Mouse (Mus musculus): ENCODE measurements around the gene Zfpl1. TPM values are rescaled to one million over a fixed set of nuclear protein-coding genes. Genes with fewer than 3 reads are reported as not detected.

Gene Zfpl1
- polyA plus RNA-seq, 1 experiment from 2014 or later: 16.9 TPM

DNA sequence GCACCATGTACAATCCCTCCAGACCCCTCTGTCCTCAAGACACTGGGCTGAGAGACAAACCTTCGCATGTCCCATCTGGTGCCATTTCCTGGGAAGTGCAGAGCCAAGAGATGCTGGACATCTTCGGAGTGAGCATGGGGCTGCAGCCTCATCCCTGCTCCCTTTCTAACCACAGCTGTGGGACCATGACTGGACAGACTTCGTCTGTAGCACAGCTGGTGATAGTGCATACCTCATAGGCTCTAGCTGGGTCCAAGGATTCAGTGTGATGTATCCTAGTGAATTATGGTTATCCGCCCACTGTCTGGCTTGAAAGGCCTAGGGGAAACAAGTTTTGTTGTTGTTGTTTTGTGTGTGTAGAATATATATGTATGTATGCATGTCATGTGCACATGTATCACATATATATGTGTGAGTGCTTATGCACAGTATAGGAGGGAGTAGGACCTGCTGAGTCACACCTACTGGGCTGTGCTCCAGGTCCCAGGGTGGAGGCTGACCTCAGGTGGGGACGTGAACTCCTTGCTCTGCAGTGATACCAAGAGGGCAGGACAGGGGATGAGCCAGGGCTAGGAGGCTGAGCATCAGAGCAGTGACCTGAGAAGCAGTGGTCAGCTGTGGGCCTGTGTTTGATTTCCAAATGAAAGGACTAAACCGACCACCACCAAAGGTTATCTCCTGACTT, 17.6 kb upstream of the Zfpl1 start:
- H3K27me3 ChIP-seq (ENCODE audit: insufficient read depth, low read length): no peaks in the 10 kb centered on the region
- no peaks in the 10 kb centered on the region for H3K9me3 ChIP-seq (ENCODE audit: low read length)
- H3K36me3 ChIP-seq (replicated peaks; ENCODE audit: insufficient read depth, low read length): no peaks in the 10 kb centered on the region
- peaks cover 29% of the 10 kb centered on the region for H3K4me1 ChIP-seq (ENCODE audit: insufficient read depth)
- H3K27ac ChIP-seq (ENCODE audit: low read depth): peak overlapping the region; percentile 73
- peak; percentile 20; the same call in 1 of the 2 replicates for TF ChIP-seq CTCF (IDR thresholded peaks at IDR 0.05; ENCODE audit: low read depth)
- no peak for TF ChIP-seq EP300 (IDR thresholded peaks at IDR 0.05; ENCODE audit: low read depth)
- ATAC-seq: peak; percentile 96
- peak; percentile 77 for DNase-seq
- no peak overlapping the region for H3K4me3 ChIP-seq (ENCODE audit: low read depth, low read length)
- WGBS (ENCODE audit: insufficient replicate concordance): 63% methylated on average over 6 of the region's 6 CpGs
- peak overlapping the region; percentile 26 for H3K4me2 ChIP-seq (ENCODE audit: low read depth, low read length)
- H3K9ac ChIP-seq (replicated peaks): no peak overlapping the region

DNA sequence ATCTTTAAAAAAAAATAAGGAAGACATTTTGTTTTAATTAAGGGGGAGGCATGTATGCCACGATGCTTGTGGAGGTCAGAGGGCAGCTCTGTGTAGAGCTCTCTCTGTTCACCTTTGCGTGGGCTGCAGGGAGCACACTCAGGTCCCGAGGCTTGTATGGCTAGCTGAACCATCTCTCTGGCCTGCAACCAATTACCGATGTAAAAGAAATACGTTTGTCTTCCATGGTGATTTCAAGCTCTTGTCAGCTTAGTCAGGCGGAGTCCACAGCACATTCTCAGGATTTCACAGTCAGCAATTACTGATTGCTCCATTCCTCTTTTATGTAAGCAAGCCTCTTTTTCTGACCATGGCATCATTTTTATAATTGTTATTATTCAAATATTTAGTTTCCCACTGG, 16.4 kb upstream of the Zfpl1 start:
- H3K4me1 ChIP-seq (ENCODE audit: insufficient read depth): peaks cover 29% of the 10 kb centered on the region
- no peaks in the 10 kb centered on the region for H3K36me3 ChIP-seq (replicated peaks; ENCODE audit: insufficient read depth, low read length)
- H3K9me3 ChIP-seq (ENCODE audit: low read length): no peaks in the 10 kb centered on the region
- no peak overlapping the region for H3K4me3 ChIP-seq (ENCODE audit: low read depth, low read length)
- no peaks in the 10 kb centered on the region for H3K27me3 ChIP-seq (ENCODE audit: insufficient read depth, low read length)
- no peak overlapping the region for H3K9ac ChIP-seq (replicated peaks)
- no peak for DNase-seq
- TF ChIP-seq CTCF (IDR thresholded peaks at IDR 0.05; ENCODE audit: low read depth) (no peak), EP300 (IDR thresholded peaks at IDR 0.05; ENCODE audit: low read depth) (no peak)
- 71% methylated on average over 6 of the region's 6 CpGs for WGBS (ENCODE audit: insufficient replicate concordance)
- H3K4me2 ChIP-seq (ENCODE audit: low read depth, low read length): no peak overlapping the region
- H3K27ac ChIP-seq (ENCODE audit: low read depth): no peak overlapping the region
- no peak for ATAC-seq

DNA sequence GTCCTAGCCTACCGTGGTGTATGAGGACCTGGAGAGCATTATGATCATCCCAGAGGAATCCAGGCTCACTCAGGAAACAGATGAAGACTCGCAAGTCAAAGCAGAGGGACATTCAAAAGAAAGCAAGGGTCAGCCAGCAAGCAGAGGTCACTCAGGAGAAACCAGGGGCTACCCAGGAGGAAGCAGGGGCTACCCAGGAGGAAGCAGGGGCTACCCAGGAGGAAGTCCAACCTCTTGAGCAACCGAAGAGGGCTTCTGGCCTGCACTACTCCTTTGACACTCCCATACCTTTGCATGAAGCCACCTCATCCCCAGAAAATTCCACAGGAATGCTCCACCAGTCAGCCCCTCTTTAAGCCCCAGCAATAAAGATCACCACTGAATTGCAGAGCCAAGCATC, 13.1 kb upstream of the Zfpl1 start:
- no peak for ATAC-seq
- H3K4me1 ChIP-seq (ENCODE audit: insufficient read depth): peaks cover 10% of the 10 kb centered on the region
- no peak for DNase-seq
- WGBS (ENCODE audit: insufficient replicate concordance): 70% methylated on average over 3 of the region's 3 CpGs
- H3K36me3 ChIP-seq (replicated peaks; ENCODE audit: insufficient read depth, low read length): peaks cover 14% of the 10 kb centered on the region
- no peaks in the 10 kb centered on the region for H3K9me3 ChIP-seq (ENCODE audit: low read length)
- H3K27me3 ChIP-seq (ENCODE audit: insufficient read depth, low read length): no peaks in the 10 kb centered on the region
- H3K27ac ChIP-seq (ENCODE audit: low read depth): no peak overlapping the region
- H3K9ac ChIP-seq (replicated peaks): no peak overlapping the region
- no peak for TF ChIP-seq EP300 (IDR thresholded peaks at IDR 0.05; ENCODE audit: low read depth)
- TF ChIP-seq CTCF (IDR thresholded peaks at IDR 0.05; ENCODE audit: low read depth): no peak
- no peak overlapping the region for H3K4me2 ChIP-seq (ENCODE audit: low read depth, low read length)
- H3K4me3 ChIP-seq (ENCODE audit: low read depth, low read length): no peak overlapping the region

DNA sequence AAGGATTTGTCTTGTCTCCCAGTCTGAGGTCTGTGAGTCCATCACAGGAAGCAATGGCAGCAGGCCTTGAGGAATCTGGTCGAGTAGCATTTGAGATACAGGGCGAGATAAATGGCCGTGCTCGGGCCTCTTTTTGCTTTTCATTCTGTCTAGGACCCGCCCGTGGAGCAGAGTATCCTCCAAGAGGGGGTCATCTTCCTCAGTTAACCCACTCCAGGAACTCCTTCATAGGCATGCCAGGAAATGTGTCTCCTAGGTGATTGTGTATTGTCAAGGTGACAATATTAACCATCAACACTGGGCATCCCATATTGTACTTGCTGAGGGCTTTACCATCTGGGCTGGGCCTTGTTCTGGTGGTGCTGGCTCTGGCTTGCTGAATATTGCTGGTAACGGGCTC, 9.4 kb upstream of the Zfpl1 start, which contains the start of gene AC131692.1:
TSS of gene AC131692.1 (plus strand) at position 301 of the 400 bp plus-strand sequence.
- Histone ChIP-seq H3K27ac (ENCODE audit: low read depth) (no peak within 1 kb of the TSS), H3K4me3 (ENCODE audit: low read depth, low read length) (no peak within 1 kb of the TSS), H3K9me3 (ENCODE audit: low read length) (no peaks in the 10 kb centered on the region), H3K9ac (replicated peaks) (no peak within 1 kb of the TSS), H3K27me3 (ENCODE audit: insufficient read depth, low read length) (no peaks in the 10 kb centered on the region), H3K4me2 (ENCODE audit: low read depth, low read length) (no peak within 1 kb of the TSS), H3K4me1 (ENCODE audit: insufficient read depth) (no peaks in the 10 kb centered on the region), H3K36me3 (replicated peaks; ENCODE audit: insufficient read depth, low read length) (peaks cover 46% of the 10 kb centered on the region)
- 82% methylated on average over 7 of the region's 7 CpGs for WGBS (ENCODE audit: insufficient replicate concordance)
- TF ChIP-seq EP300 (IDR thresholded peaks at IDR 0.05; ENCODE audit: low read depth): no peak
- TF ChIP-seq CTCF (IDR thresholded peaks at IDR 0.05; ENCODE audit: low read depth): no peak
- ATAC-seq (no peak), DNase-seq (no peak)

DNA sequence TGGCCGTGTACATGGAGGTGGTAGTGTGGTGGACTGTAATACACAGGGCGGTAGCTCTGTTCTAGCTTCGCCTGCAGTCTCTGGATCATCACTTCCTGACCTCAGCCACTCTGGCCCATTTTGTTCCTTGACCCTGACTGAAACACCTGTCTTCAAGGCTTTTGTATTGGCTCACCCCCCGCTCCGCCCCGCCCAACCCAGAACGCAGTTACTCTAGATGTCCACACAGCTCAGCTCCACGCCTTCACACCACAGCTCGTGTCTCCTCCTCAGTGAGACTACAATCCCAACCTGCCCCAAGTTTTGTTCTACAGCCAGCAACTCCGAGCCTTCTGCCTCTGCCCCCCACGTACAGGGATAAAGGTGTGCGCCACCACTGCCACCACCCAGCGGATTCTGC, 4.1 kb upstream of the Zfpl1 start:
- no peak overlapping the region for H3K9ac ChIP-seq (replicated peaks)
- no peaks in the 10 kb centered on the region for H3K9me3 ChIP-seq (ENCODE audit: low read length)
- H3K36me3 ChIP-seq (replicated peaks; ENCODE audit: insufficient read depth, low read length): peaks cover 57% of the 10 kb centered on the region
- DNase-seq (no peak), ATAC-seq (no peak)
- no peak overlapping the region for H3K4me3 ChIP-seq (ENCODE audit: low read depth, low read length)
- no peak overlapping the region for H3K4me2 ChIP-seq (ENCODE audit: low read depth, low read length)
- TF ChIP-seq EP300 (IDR thresholded peaks at IDR 0.05; ENCODE audit: low read depth) (no peak), CTCF (IDR thresholded peaks at IDR 0.05; ENCODE audit: low read depth) (no peak)
- H3K27me3 ChIP-seq (ENCODE audit: insufficient read depth, low read length): no peaks in the 10 kb centered on the region
- H3K27ac ChIP-seq (ENCODE audit: low read depth): no peak overlapping the region
- H3K4me1 ChIP-seq (ENCODE audit: insufficient read depth): peaks cover 17% of the 10 kb centered on the region
- 92% methylated on average over 13 of the region's 13 CpGs for WGBS (ENCODE audit: insufficient replicate concordance)

DNA sequence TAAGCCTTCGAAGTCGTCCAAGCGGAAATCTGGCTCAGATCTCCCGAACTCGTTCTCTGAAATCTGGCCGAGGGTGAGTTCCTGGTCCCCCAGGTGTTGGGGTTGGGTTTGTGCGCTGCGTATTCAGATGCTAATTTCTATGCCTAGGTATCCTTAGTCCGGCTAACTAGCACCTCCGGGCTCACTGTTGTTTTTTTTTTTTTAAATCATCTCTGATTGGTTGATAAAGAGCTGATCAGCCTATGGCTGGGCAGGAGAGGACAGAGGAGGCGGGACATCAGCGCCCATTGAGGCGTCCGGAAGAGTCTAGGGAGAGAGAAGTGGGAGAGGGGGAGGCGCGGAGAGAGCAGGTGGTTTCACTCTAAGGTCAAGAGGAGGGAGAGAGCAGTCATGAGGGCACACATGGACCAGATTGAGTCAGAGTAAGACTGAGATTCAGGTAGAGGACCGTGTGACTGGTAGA, 692 bp upstream of the Zfpl1 start:
- peak overlapping the region; percentile 98 for H3K4me2 ChIP-seq (ENCODE audit: low read depth, low read length)
- H3K27me3 ChIP-seq (ENCODE audit: insufficient read depth, low read length): no peaks in the 10 kb centered on the region
- peak; percentile 80 for DNase-seq
- TF ChIP-seq CTCF (IDR thresholded peaks at IDR 0.05; ENCODE audit: low read depth) (no peak), EP300 (IDR thresholded peaks at IDR 0.05; ENCODE audit: low read depth) (no peak)
- peak overlapping the region; percentile 70 for H3K27ac ChIP-seq (ENCODE audit: low read depth)
- peaks cover 56% of the 10 kb centered on the region for H3K36me3 ChIP-seq (replicated peaks; ENCODE audit: insufficient read depth, low read length)
- peak overlapping the region; percentile 93 for H3K4me3 ChIP-seq (ENCODE audit: low read depth, low read length)
- peaks cover 21% of the 10 kb centered on the region for H3K4me1 ChIP-seq (ENCODE audit: insufficient read depth)
- H3K9ac ChIP-seq (replicated peaks): peak overlapping the region; percentile 85
- H3K9me3 ChIP-seq (ENCODE audit: low read length): no peaks in the 10 kb centered on the region
- 2% methylated on average over 17 of the region's 17 CpGs for WGBS (ENCODE audit: insufficient replicate concordance)
- peak; percentile 76 for ATAC-seq
